Mouse (Mus musculus): Measurements from ENCODE around the gene Olfr228. TPM values are rescaled to one million over a fixed set of nuclear protein-coding genes. Genes with fewer than 3 reads are reported as not detected.
"Not testable (repeated sequence)": the region's sequence is repeated elsewhere in the genome, so short reads cannot be mapped to it uniquely, and the experiment has no call there.

The Olfr228 gene
- polyA plus RNA-seq (2016; fragmentation: Nextera tagmentation; extraction: Ambion mirVana), result not detected in 2 replicates

DNA sequence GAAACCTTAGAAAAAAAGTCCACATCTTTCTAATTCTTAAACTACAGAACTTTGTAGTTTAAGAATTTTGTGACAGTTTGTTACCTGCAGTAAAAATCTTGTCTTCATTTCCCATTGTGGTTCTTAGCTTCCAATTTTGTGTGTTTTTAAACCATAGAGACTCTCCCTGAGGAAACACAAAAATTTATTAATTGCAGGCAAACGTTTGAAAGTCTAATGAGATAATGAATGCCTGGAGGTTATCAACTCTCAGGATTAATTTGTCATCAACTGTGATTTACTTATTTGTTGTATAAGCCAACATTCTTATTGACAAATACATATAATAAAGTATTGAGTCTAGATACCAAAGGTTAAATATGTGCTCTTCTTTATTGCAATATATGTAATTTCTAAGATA lies at the start of gene Olfr228:
Gene Olfr228 (minus strand): TSS at position 101 of the 400 bp plus-strand sequence.
- 48% methylated on average over 1 of the region's 1 CpGs for WGBS
- H3K27ac ChIP-seq (replicated peaks), result no peak within 1 kb of the TSS
- no peaks in the 10 kb centered on the region for H3K27me3 ChIP-seq (ENCODE audit: low read depth, poor library complexity, severe bottlenecking)
- H3K4me1 ChIP-seq, result no peaks in the 10 kb centered on the region
- no peaks in the 10 kb centered on the region for H3K36me3 ChIP-seq
- no peak for DNase-seq (ENCODE audit: low spot score)
- H3K4me3 ChIP-seq, result no peak within 1 kb of the TSS
- H3K9me3 ChIP-seq (replicated peaks), result no peaks in the 10 kb centered on the region

DNA sequence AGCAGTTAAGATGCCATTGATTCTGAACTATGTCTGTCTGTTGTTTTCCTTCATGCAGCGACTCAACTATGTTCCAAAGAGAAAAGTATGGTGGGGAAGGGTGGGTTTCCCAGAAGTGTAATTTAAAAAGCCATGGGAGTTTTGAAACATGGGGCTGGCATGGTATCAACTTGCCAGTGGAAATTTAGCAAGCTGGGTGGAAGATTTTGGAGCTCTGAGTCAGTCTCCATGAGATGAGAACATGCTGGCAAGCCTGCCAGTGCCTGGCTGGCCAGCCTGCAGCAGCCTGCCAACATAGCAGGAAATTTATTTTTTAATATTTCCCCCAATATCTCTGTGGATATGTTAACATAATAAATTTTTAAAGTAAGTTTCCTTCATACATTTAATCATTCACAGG lies 43.8 kb upstream of the Olfr228 start:
- WGBS, result 76% methylated on average over 1 of the region's 1 CpGs
- H3K4me1 ChIP-seq, result no peaks in the 10 kb centered on the region
- no peak for DNase-seq (ENCODE audit: low spot score)
- H3K27me3 ChIP-seq (ENCODE audit: low read depth, poor library complexity, severe bottlenecking), result no peaks in the 10 kb centered on the region
- H3K4me3 ChIP-seq, result no peak overlapping the region
- H3K9me3 ChIP-seq (replicated peaks), result no peaks in the 10 kb centered on the region
- H3K27ac ChIP-seq (replicated peaks), result no peak overlapping the region
- H3K36me3 ChIP-seq, result no peaks in the 10 kb centered on the region

DNA sequence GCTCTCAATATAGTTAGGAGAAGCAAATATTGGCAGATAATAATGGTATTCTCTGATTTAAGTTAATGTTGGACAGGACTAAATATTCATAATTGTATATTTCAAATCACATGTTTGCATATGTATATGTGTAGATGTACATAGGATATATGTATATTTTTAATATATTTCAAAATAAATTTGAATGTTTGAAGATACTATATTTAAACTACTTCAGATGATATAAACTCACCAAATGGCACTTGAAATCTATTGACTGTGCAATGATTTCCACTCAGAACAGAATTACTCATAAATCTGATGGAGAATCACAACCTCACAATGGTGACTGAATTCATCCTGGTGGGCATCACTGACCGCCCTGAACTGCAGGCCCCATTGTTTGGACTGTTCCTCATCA lies 21.0 kb upstream of the Olfr228 start, which contains the start of gene Olfr1076:
Gene Olfr1076 (plus strand): TSS at position 301 of the 400 bp plus-strand sequence.
- H3K9me3 ChIP-seq (replicated peaks), result no peaks in the 10 kb centered on the region
- no peaks in the 10 kb centered on the region for H3K36me3 ChIP-seq
- H3K4me1 ChIP-seq, result no peaks in the 10 kb centered on the region
- H3K27ac ChIP-seq (replicated peaks), result no peak within 1 kb of the TSS
- H3K4me3 ChIP-seq, result no peak within 1 kb of the TSS
- DNase-seq (ENCODE audit: low spot score), result no peak
- WGBS, result 86% methylated on average over 1 of the region's 1 CpGs
- no peaks in the 10 kb centered on the region for H3K27me3 ChIP-seq (ENCODE audit: low read depth, poor library complexity, severe bottlenecking)

DNA sequence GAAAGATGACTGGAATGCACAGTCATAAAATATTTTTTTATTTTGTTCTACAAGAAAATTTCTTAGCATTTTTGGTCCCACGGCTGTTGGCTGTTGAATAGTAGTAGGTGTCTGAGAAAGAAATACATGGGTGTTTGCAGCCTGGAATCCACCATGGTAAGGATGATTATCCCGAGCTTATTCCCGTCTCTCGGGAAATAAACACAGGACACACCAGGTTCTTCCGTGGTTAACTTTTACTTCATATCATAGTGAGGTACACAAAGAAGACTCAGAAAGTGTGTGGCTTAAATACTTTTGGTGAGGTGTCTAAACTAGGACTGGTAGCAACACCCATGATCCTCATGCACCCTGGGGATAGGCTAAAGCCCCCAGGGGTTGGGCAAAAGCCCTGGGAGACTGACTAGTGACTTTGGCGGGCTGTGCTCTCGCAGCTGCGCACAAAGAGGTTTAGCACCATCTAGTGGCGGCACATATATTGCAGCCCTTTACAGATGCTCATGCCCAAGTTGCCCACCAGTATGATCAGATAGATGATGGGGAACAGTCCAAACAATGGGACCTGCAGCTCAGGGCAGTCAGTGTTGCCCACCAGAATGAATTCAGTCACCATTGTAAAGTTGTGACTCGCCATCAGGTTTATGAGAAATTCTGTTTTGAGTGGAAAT lies 22.6 kb downstream of the Olfr228 start:
- peak; percentile 62 for DNase-seq (ENCODE audit: low spot score)
- H3K4me1 ChIP-seq, result no peaks in the 10 kb centered on the region
- H3K9me3 ChIP-seq (replicated peaks), result no peaks in the 10 kb centered on the region
- no peak overlapping the region for H3K4me3 ChIP-seq
- 43% methylated on average over 10 of the region's 10 CpGs for WGBS
- no peak overlapping the region for H3K27ac ChIP-seq (replicated peaks)
- H3K27me3 ChIP-seq (ENCODE audit: low read depth, poor library complexity, severe bottlenecking), result no peaks in the 10 kb centered on the region
- no peaks in the 10 kb centered on the region for H3K36me3 ChIP-seq

DNA sequence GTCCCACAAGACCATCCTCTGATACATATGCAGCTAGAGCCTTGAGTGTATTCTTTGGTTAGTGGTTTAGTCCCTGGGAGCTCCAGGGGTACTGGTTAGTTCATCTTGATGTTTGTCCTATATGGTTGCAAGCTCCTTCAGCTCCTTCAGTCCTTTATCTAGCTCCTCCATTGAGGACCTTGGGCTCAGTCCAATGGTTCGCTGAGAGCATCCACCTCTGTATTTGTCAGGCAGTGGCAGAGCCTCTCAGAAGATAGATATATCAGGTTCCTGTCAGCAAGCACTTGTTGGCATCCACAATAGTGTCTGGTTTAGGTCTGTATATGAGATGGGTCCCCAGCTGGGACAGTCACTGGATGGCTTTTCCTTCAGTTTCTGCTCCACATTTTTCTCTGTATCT lies 26.8 kb downstream of the Olfr228 start:
- Histone ChIP-seq H3K27ac (replicated peaks) (no peak overlapping the region), H3K27me3 (ENCODE audit: low read depth, poor library complexity, severe bottlenecking) (no peaks in the 10 kb centered on the region), H3K9me3 (replicated peaks) (no peaks in the 10 kb centered on the region), H3K4me1 (no peaks in the 10 kb centered on the region), H3K4me3 (no peak overlapping the region), H3K36me3 (no peaks in the 10 kb centered on the region)
- WGBS, result 84% methylated on average over 1 of the region's 1 CpGs
- DNase-seq (ENCODE audit: low spot score), result no peak

DNA sequence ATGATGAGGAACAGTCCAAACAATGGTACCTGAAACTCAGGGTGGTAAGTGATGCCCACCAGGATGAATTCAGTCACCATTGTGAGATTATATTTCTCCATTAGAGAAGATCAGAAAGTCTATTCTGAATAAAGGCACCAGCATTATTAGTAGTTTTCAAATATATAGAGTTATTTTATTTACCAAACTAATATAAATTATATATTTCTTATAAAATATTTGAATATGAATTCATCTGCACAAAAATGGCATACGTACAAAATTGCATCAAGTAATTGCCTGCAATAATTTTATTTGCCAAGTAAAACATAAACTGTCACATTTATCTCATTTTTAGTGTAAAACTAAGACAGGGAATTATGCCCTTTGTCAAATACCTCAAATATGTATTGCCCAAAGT lies 31.0 kb downstream of the Olfr228 start, which contains the start of gene Olfr1066:
Gene Olfr1066 (minus strand): TSS at position 101 of the 400 bp plus-strand sequence.
- H3K9me3 ChIP-seq (replicated peaks), result no peaks in the 10 kb centered on the region
- no peaks in the 10 kb centered on the region for H3K36me3 ChIP-seq
- H3K4me1 ChIP-seq, result no peaks in the 10 kb centered on the region
- no peak within 1 kb of the TSS for H3K4me3 ChIP-seq
- no peaks in the 10 kb centered on the region for H3K27me3 ChIP-seq (ENCODE audit: low read depth, poor library complexity, severe bottlenecking)
- WGBS, result 95% methylated on average over 1 of the region's 1 CpGs
- H3K27ac ChIP-seq (replicated peaks), result no peak within 1 kb of the TSS
- no peak for DNase-seq (ENCODE audit: low spot score)

DNA sequence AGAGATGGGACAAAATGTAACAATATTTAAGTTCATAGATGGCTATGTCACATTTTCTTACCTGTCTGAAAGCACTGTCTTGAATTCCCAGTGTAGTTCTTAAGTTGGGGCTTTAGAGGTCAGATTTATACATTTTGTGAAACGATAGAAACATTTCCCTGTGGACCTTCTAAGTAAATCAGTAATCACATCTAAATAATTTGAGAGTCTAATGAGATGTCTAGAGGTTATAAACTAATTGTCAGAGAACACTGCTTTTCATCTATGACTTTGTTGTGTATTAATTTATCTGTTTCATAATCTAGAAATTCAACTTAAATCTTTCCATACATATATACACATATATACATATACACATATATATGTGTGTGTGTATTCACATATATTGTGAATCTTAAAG lies 36.7 kb downstream of the Olfr228 start, which contains the start of gene Olfr1065:
Gene Olfr1065 (minus strand): TSS at position 101 of the 400 bp plus-strand sequence.
- not testable (repeated sequence) for H3K4me3 ChIP-seq; DNase-seq (ENCODE audit: low spot score); H3K27me3 ChIP-seq (ENCODE audit: low read depth, poor library complexity, severe bottlenecking); H3K4me1 ChIP-seq; H3K36me3 ChIP-seq; H3K27ac ChIP-seq (replicated peaks); H3K9me3 ChIP-seq (replicated peaks)
- WGBS, result 91% methylated on average over 1 of the region's 1 CpGs

DNA sequence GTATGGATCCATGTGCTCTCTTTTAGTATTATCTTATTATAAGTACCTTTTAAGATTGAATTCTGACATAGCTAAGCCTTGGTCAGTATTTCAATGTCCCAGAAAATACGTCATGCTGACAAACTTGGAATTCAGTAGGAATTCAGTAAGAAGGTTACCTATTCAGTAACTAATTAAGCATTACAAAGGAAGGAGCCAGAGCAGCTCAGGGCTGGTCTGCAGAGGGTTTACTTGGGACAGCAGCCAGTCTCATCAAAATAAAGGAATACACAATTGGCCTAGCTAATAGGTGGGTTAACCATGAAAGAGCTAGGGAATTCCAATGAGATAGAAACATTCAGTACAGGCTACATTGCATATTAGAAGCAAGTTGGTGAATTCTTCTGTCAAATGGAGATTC lies 45.1 kb downstream of the Olfr228 start:
- H3K27me3 ChIP-seq (ENCODE audit: low read depth, poor library complexity, severe bottlenecking); H3K4me1 ChIP-seq; H3K4me3 ChIP-seq; H3K36me3 ChIP-seq; H3K9me3 ChIP-seq (replicated peaks); H3K27ac ChIP-seq (replicated peaks); DNase-seq (ENCODE audit: low spot score): not testable (repeated sequence)
- 62% methylated on average over 1 of the region's 1 CpGs for WGBS

Other genes with a start within 250 kb of the Olfr228 start
- not detected in 2 replicates for gene Olfr1048, start 247.1 kb downstream of the Olfr228 start, polyA plus RNA-seq (2016; fragmentation: Nextera tagmentation; extraction: Ambion mirVana)
- not detected in 2 replicates for gene Olfr1049, start 229.1 kb downstream of the Olfr228 start, polyA plus RNA-seq (2016; fragmentation: Nextera tagmentation; extraction: Ambion mirVana)
- not detected in 2 replicates for gene Olfr1051, start 208.3 kb downstream of the Olfr228 start, polyA plus RNA-seq (2016; fragmentation: Nextera tagmentation; extraction: Ambion mirVana)
- not detected in 2 replicates for gene Olfr1052, start 194.9 kb downstream of the Olfr228 start, polyA plus RNA-seq (2016; fragmentation: Nextera tagmentation; extraction: Ambion mirVana)
- gene Olfr1053, start 172.1 kb downstream of the Olfr228 start, polyA plus RNA-seq (2016; fragmentation: Nextera tagmentation; extraction: Ambion mirVana), result not detected in 2 replicates
- not detected in 2 replicates for gene Olfr1054, start 152.0 kb downstream of the Olfr228 start, polyA plus RNA-seq (2016; fragmentation: Nextera tagmentation; extraction: Ambion mirVana)
- gene Olfr1055, start 137.1 kb downstream of the Olfr228 start, polyA plus RNA-seq (2016; fragmentation: Nextera tagmentation; extraction: Ambion mirVana), result not detected in 2 replicates
- not detected in 2 replicates for gene Olfr1056, start 124.9 kb downstream of the Olfr228 start, polyA plus RNA-seq (2016; fragmentation: Nextera tagmentation; extraction: Ambion mirVana)
- gene Olfr1057, start 109.0 kb downstream of the Olfr228 start, polyA plus RNA-seq (2016; fragmentation: Nextera tagmentation; extraction: Ambion mirVana), result not detected in 2 replicates
- gene Olfr1058, start 98.8 kb downstream of the Olfr228 start, polyA plus RNA-seq (2016; fragmentation: Nextera tagmentation; extraction: Ambion mirVana), result not detected in 2 replicates
- not detected in 2 replicates for gene Olfr1061, start 73.3 kb downstream of the Olfr228 start, polyA plus RNA-seq (2016; fragmentation: Nextera tagmentation; extraction: Ambion mirVana)
- gene Olfr1062, start 60.6 kb downstream of the Olfr228 start, polyA plus RNA-seq (2016; fragmentation: Nextera tagmentation; extraction: Ambion mirVana), result not detected in 2 replicates
- gene Olfr1065, start 36.8 kb downstream of the Olfr228 start, polyA plus RNA-seq (2016; fragmentation: Nextera tagmentation; extraction: Ambion mirVana), result not detected in 2 replicates
- not detected in 2 replicates for gene Olfr1066, start 31.1 kb downstream of the Olfr228 start, polyA plus RNA-seq (2016; fragmentation: Nextera tagmentation; extraction: Ambion mirVana)
- not detected in 2 replicates for gene Olfr1076, start 21.1 kb upstream of the Olfr228 start, polyA plus RNA-seq (2016; fragmentation: Nextera tagmentation; extraction: Ambion mirVana)
- not detected in 2 replicates for gene Olfr1079, start 55.1 kb upstream of the Olfr228 start, polyA plus RNA-seq (2016; fragmentation: Nextera tagmentation; extraction: Ambion mirVana)
- not detected in 2 replicates for gene Olfr1080, start 70.8 kb upstream of the Olfr228 start, polyA plus RNA-seq (2016; fragmentation: Nextera tagmentation; extraction: Ambion mirVana)
- not detected in 2 replicates for gene Olfr1082, start 111.6 kb upstream of the Olfr228 start, polyA plus RNA-seq (2016; fragmentation: Nextera tagmentation; extraction: Ambion mirVana)
- gene Olfr1084, start 152.3 kb upstream of the Olfr228 start, polyA plus RNA-seq (2016; fragmentation: Nextera tagmentation; extraction: Ambion mirVana), result not detected in 2 replicates
- gene Olfr1085, start 174.6 kb upstream of the Olfr228 start, polyA plus RNA-seq (2016; fragmentation: Nextera tagmentation; extraction: Ambion mirVana), result not detected in 2 replicates
- gene Olfr1086, start 192.7 kb upstream of the Olfr228 start, polyA plus RNA-seq (2016; fragmentation: Nextera tagmentation; extraction: Ambion mirVana), result not detected in 2 replicates
- gene Olfr1087, start 211.0 kb upstream of the Olfr228 start, polyA plus RNA-seq (2016; fragmentation: Nextera tagmentation; extraction: Ambion mirVana), result not detected in 2 replicates
- not detected in 2 replicates for gene Olfr1089, start 246.3 kb upstream of the Olfr228 start, polyA plus RNA-seq (2016; fragmentation: Nextera tagmentation; extraction: Ambion mirVana)

Data from midbrain, embryonic 10.5 days (tissue).